Mouse (Mus musculus): Measurements from ENCODE around the gene Magea8.
"Not testable (repeated sequence)": the region's sequence is repeated elsewhere in the genome, so short reads cannot be mapped to it uniquely, and the experiment has no call there.

DNA sequence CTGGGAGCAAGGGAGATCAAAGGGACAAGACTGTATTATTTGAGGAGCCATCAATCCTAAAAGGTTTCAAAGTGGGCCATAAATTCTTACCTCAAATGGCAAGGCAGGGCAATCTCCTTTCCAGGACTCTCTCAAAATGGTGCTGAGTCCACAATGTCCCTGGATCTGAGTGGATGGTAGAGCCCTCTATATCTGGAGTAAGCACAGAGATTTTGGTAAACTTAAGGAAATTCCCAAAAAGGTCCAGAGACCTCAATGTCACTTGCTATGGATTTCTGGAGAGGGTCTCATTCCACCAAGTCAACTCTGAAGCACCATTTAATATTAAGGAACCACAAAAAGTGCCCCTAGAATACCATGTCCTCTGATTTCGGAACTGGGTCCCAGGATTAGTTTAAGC is 59.8 kb downstream of the Magea8 start, which contains the start of gene Magea6:
- TF ChIP-seq CTCF (conservative IDR thresholded peaks at IDR 0.05; ENCODE audit: insufficient read depth, insufficient read length, low read depth, low read length); POLR2A (IDR thresholded peaks at IDR 0.05; ENCODE audit: low read depth, low read length): not testable (repeated sequence)

Data from kidney, adult 2 months (tissue).